Mouse (Mus musculus) liver, postnatal 0 days (tissue): ENCODE measurements around the gene Sec14l2.

Experiments
- CTCF ChIP-seq: sonication (generic); IDR thresholded peaks from 2 replicates; pipeline ENCODE4 v1.5.1; 2016; ENCODE audit warnings: antibody characterized with exemption, low read depth
- EP300 ChIP-seq: IDR thresholded peaks from 2 replicates; pipeline ENCODE4 v1.6.1; 2016; ENCODE audit warnings: antibody characterized with exemption, low read depth, mild to moderate bottlenecking

DNA sequence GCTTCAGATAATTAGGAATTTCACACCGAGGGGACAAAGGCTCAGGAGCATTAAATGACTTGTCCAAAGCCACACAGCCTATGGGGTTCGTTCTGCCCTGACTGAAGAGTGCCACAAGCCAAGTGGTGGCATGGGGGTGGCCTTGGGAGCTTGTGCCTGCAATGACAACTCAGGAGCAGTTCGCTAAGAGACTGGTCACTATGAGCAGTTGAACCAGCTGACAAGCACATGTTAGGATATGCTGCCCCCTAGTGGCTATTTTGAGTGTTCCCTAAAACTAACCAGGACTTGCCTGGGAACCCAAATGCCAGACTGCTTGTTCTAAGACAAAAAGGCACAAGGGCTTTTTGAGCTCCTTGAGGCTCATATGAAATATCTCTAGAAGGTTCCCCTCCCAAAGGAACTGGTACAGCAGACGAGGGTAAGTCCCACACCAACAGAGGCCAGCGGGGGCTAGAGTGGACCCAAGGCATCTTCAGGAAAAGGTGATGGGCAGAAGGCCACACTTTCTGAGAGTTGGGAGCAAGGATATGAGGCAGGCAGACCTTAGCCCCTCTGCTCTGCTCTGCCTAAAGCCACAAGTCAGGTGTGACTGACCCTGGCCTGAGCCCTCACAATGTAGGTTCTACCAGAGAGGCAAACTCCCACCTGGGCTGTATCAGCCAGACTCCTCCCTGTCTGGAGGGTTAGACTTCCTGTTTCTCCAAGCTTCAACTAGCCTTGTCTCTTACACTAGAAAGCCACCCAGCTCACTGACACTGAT, 39.7 kb downstream of the Sec14l2 start:
- TF ChIP-seq EP300 (no peak), CTCF (peak; percentile 91)
